8 mouse cellular contexts compared by ENCODE assay signal in genomic region chr7:130215348-130216252, GRCm38 (mm10).
A peak's percentile ranks its signal among the peaks of the same experiment; 100 is the strongest.
DNase-seq lines count a peak whose midpoint lies in the region; ATAC-seq lines count a peak whose summit lies in the region.

No protein-coding gene starts in this region.

- peak; percentile 95 for DNase-seq in heart, adult 11 months
- DNase-seq in cerebellum, adult 9-10 months = peak; percentile 25
- DNase-seq in frontal cortex, adult 2 months (ENCODE audit: extremely low spot score in 1 of 2, low spot score in 1 of 2) = peak; percentile 46 to 73
- DNase-seq in right cerebral cortex, adult 2 months (ENCODE audit: low spot score in 2 of 2) = peak; percentile 48 to 67
- no peak for DNase-seq in MN1 (ENCODE audit: low spot score)

- ATAC-seq in heart, embryonic 11.5 days (replicated peaks; ENCODE audit: insufficient number of reproducible peaks, low FRiP score, low TSS enrichment) = no peak
- peak; percentile 85 for ATAC-seq in hindbrain, embryonic 12.5 days (ENCODE audit: low FRiP score)
- ATAC-seq in limb, embryonic 15.5 days (ENCODE audit: insufficient number of reproducible peaks, low FRiP score, low TSS enrichment, low read depth) = peak; percentile 86

- no peak overlapping the region for H3K9ac ChIP-seq in heart, embryonic 11.5 days (ENCODE audit: low read depth, low read length)
- no peak overlapping the region for H3K9ac ChIP-seq in hindbrain, embryonic 12.5 days
- no peak overlapping the region for H3K9ac ChIP-seq in limb, embryonic 15.5 days

- no peak overlapping the region for H3K27ac ChIP-seq in heart, embryonic 11.5 days (ENCODE audit: low read depth, low read length)
- H3K27ac ChIP-seq in hindbrain, embryonic 12.5 days = no peak overlapping the region
- H3K27ac ChIP-seq in limb, embryonic 15.5 days = peak overlapping the region; percentile 85

- H3K9me3 ChIP-seq in heart, embryonic 11.5 days (replicated peaks; ENCODE audit: control insufficient read depth, low read length) = no peaks in the 10 kb centered on the region
- H3K9me3 ChIP-seq in hindbrain, embryonic 12.5 days (replicated peaks) = no peaks in the 10 kb centered on the region
- H3K9me3 ChIP-seq in limb, embryonic 15.5 days = no peaks in the 10 kb centered on the region

- no peak overlapping the region for H3K4me3 ChIP-seq in heart, embryonic 11.5 days (ENCODE audit: low read depth, low read length)
- H3K4me3 ChIP-seq in hindbrain, embryonic 12.5 days = no peak overlapping the region
- no peak overlapping the region for H3K4me3 ChIP-seq in limb, embryonic 15.5 days

- 64% methylated on average over 21 of the region's 21 CpGs for WGBS in heart, embryonic 11.5 days (ENCODE audit: insufficient replicate concordance)
- WGBS in hindbrain, embryonic 12.5 days = 49% methylated on average over 21 of the region's 21 CpGs
- 28% methylated on average over 21 of the region's 21 CpGs for WGBS in limb, embryonic 15.5 days

- no peaks in the 10 kb centered on the region for H3K36me3 ChIP-seq in heart, embryonic 11.5 days (ENCODE audit: control insufficient read depth, insufficient read depth, low read length)
- H3K36me3 ChIP-seq in hindbrain, embryonic 12.5 days = no peaks in the 10 kb centered on the region
- 0 out of 2 replicates have a peak, but pooled peaks cover 18% of the 10 kb centered on the region for H3K36me3 ChIP-seq in limb, embryonic 15.5 days

- no peaks in the 10 kb centered on the region for H3K27me3 ChIP-seq in heart, embryonic 11.5 days (ENCODE audit: control insufficient read depth, insufficient read depth, low read length)
- 0 out of 2 replicates have a peak, but pooled peaks cover 3% of the 10 kb centered on the region for H3K27me3 ChIP-seq in hindbrain, embryonic 12.5 days
- no peaks in the 10 kb centered on the region for H3K27me3 ChIP-seq in limb, embryonic 15.5 days

- H3K4me1 ChIP-seq in heart, embryonic 11.5 days (ENCODE audit: control insufficient read depth, insufficient read depth, low read length) = no peaks in the 10 kb centered on the region
- H3K4me1 ChIP-seq in hindbrain, embryonic 12.5 days = peaks cover 21% of the 10 kb centered on the region
- H3K4me1 ChIP-seq in limb, embryonic 15.5 days = peaks cover 55% of the 10 kb centered on the region

- no peak overlapping the region for H3K4me2 ChIP-seq in heart, embryonic 11.5 days
- H3K4me2 ChIP-seq in hindbrain, embryonic 12.5 days (replicated peaks) = no peak overlapping the region
- H3K4me2 ChIP-seq in limb, embryonic 15.5 days = peak overlapping the region; percentile 19; the same call in 1 of the 2 replicates
